Mouse (Mus musculus): ENCODE data around the gene Mylk. TPM values are rescaled to one million over a fixed set of nuclear protein-coding genes. Genes with fewer than 3 reads are reported as not detected.
A peak's percentile ranks its signal among the peaks of the same experiment; 100 is the strongest.

Gene Mylk
- polyA plus RNA-seq, 1 experiment from 2014 or later, result 18.1 TPM

- no peaks in the 10 kb centered on the region for H3K36me3 ChIP-seq (ENCODE audit: control insufficient read depth, insufficient read depth, low read length)
- DNase-seq (ENCODE audit: low spot score) (no peak), ATAC-seq (ENCODE audit: low read depth) (no peak)
- H3K9ac ChIP-seq (ENCODE audit: low read depth, low read length), result no peak overlapping the region
- no peak overlapping the region for H3K4me3 ChIP-seq (ENCODE audit: low read depth, low read length)
- H3K4me2 ChIP-seq (ENCODE audit: low read depth, low read length), result no peak overlapping the region
- H3K27ac ChIP-seq (replicated peaks; ENCODE audit: low read depth, low read length), result no peak overlapping the region
- H3K4me1 ChIP-seq (ENCODE audit: control insufficient read depth, insufficient read depth, low read length), result peaks cover 17% of the 10 kb centered on the region
- H3K27me3 ChIP-seq (replicated peaks; ENCODE audit: control insufficient read depth, insufficient read depth, low read length), result no peaks in the 10 kb centered on the region
- H3K9me3 ChIP-seq (ENCODE audit: control insufficient read depth, low read length), result no peaks in the 10 kb centered on the region
- WGBS, result 72% methylated on average over 7 of the region's 7 CpGs
Measured at GRCm38 (mm10) chr16:34898057-34898789, 153.2 kb downstream of the Mylk start.

DNA sequence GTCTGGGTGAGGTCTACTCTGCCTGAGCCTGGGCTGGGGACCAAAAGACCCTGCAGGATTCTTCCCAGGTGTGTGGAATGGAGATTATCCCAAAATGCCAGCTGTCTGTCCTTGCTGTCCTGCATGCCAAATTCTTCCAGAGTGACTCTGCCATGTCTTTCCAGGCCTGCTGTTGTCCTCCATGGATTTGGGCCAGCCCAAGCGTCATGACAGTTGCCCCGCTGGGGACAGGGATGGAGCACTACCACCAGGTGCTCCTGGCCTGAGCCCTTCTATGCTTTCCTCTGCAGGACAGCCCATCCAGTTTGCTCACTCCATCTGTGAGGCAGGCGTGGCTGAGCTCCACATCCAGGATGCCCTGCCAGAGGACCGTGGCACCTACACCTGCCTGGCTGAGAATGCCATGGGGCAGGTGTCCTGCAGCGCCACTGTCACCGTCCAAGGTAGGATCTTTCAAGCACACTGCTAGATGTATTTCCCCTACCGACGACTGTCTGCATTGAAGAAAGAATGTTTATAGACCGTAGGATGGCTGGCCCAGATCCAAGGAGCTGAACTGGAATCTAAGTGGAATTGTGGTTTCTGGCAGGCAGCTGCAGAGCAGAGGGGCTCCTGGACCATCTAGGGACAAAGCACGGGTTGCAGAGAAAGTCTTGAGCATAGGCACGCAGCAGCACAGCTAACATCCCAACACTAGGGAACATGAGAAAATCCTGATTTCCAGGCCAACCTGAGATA, 154.2 kb downstream of the Mylk start:
- H3K36me3 ChIP-seq (ENCODE audit: control insufficient read depth, insufficient read depth, low read length), result no peaks in the 10 kb centered on the region
- no peak overlapping the region for H3K27ac ChIP-seq (replicated peaks; ENCODE audit: low read depth, low read length)
- 46% methylated on average over 11 of the region's 11 CpGs for WGBS
- H3K9me3 ChIP-seq (ENCODE audit: control insufficient read depth, low read length), result no peaks in the 10 kb centered on the region
- H3K4me3 ChIP-seq (ENCODE audit: low read depth, low read length), result no peak overlapping the region
- ATAC-seq (ENCODE audit: low read depth) (peak; percentile 42; the same call in 1 of the 2 replicates), DNase-seq (ENCODE audit: low spot score) (peak; percentile 94)
- no peak overlapping the region for H3K9ac ChIP-seq (ENCODE audit: low read depth, low read length)
- peaks cover 17% of the 10 kb centered on the region for H3K4me1 ChIP-seq (ENCODE audit: control insufficient read depth, insufficient read depth, low read length)
- no peak overlapping the region for H3K4me2 ChIP-seq (ENCODE audit: low read depth, low read length)
- H3K27me3 ChIP-seq (replicated peaks; ENCODE audit: control insufficient read depth, insufficient read depth, low read length), result no peaks in the 10 kb centered on the region

GRCm38 (mm10) chr16:34899997-34900396, 155.0 kb downstream of the Mylk start:
- Histone ChIP-seq H3K4me1 (ENCODE audit: control insufficient read depth, insufficient read depth, low read length) (peaks cover 20% of the 10 kb centered on the region), H3K4me2 (ENCODE audit: low read depth, low read length) (no peak overlapping the region), H3K4me3 (ENCODE audit: low read depth, low read length) (no peak overlapping the region), H3K36me3 (ENCODE audit: control insufficient read depth, insufficient read depth, low read length) (no peaks in the 10 kb centered on the region), H3K27ac (replicated peaks; ENCODE audit: low read depth, low read length) (no peak overlapping the region), H3K27me3 (replicated peaks; ENCODE audit: control insufficient read depth, insufficient read depth, low read length) (no peaks in the 10 kb centered on the region), H3K9me3 (ENCODE audit: control insufficient read depth, low read length) (no peaks in the 10 kb centered on the region), H3K9ac (ENCODE audit: low read depth, low read length) (no peak overlapping the region)
- 50% methylated on average over 4 of the region's 5 CpGs for WGBS
- DNase-seq (ENCODE audit: low spot score) (no peak), ATAC-seq (ENCODE audit: low read depth) (no peak)

- 93% methylated on average over 5 of the region's 5 CpGs for WGBS
- Histone ChIP-seq H3K27ac (replicated peaks; ENCODE audit: low read depth, low read length) (no peak overlapping the region), H3K27me3 (replicated peaks; ENCODE audit: control insufficient read depth, insufficient read depth, low read length) (no peaks in the 10 kb centered on the region), H3K9me3 (ENCODE audit: control insufficient read depth, low read length) (no peaks in the 10 kb centered on the region), H3K9ac (ENCODE audit: low read depth, low read length) (no peak overlapping the region), H3K36me3 (ENCODE audit: control insufficient read depth, insufficient read depth, low read length) (no peaks in the 10 kb centered on the region), H3K4me2 (ENCODE audit: low read depth, low read length) (no peak overlapping the region), H3K4me1 (ENCODE audit: control insufficient read depth, insufficient read depth, low read length) (peaks cover 24% of the 10 kb centered on the region), H3K4me3 (ENCODE audit: low read depth, low read length) (no peak overlapping the region)
- ATAC-seq (ENCODE audit: low read depth), result no peak
- DNase-seq (ENCODE audit: low spot score), result no peak
Measured at GRCm38 (mm10) chr16:34900471-34900870, 155.5 kb downstream of the Mylk start.

- no peak overlapping the region for H3K4me3 ChIP-seq (ENCODE audit: low read depth, low read length)
- ATAC-seq (ENCODE audit: low read depth) (no peak), DNase-seq (ENCODE audit: low spot score) (no peak)
- H3K27ac ChIP-seq (replicated peaks; ENCODE audit: low read depth, low read length), result no peak overlapping the region
- no peak overlapping the region for H3K9ac ChIP-seq (ENCODE audit: low read depth, low read length)
- H3K9me3 ChIP-seq (ENCODE audit: control insufficient read depth, low read length), result no peaks in the 10 kb centered on the region
- H3K4me1 ChIP-seq (ENCODE audit: control insufficient read depth, insufficient read depth, low read length), result peaks cover 24% of the 10 kb centered on the region
- H3K27me3 ChIP-seq (replicated peaks; ENCODE audit: control insufficient read depth, insufficient read depth, low read length), result no peaks in the 10 kb centered on the region
- H3K4me2 ChIP-seq (ENCODE audit: low read depth, low read length), result no peak overlapping the region
- 35% methylated on average over 2 of the region's 2 CpGs for WGBS
- no peaks in the 10 kb centered on the region for H3K36me3 ChIP-seq (ENCODE audit: control insufficient read depth, insufficient read depth, low read length)
Measured at GRCm38 (mm10) chr16:34901031-34901430, 156.0 kb downstream of the Mylk start.

DNA sequence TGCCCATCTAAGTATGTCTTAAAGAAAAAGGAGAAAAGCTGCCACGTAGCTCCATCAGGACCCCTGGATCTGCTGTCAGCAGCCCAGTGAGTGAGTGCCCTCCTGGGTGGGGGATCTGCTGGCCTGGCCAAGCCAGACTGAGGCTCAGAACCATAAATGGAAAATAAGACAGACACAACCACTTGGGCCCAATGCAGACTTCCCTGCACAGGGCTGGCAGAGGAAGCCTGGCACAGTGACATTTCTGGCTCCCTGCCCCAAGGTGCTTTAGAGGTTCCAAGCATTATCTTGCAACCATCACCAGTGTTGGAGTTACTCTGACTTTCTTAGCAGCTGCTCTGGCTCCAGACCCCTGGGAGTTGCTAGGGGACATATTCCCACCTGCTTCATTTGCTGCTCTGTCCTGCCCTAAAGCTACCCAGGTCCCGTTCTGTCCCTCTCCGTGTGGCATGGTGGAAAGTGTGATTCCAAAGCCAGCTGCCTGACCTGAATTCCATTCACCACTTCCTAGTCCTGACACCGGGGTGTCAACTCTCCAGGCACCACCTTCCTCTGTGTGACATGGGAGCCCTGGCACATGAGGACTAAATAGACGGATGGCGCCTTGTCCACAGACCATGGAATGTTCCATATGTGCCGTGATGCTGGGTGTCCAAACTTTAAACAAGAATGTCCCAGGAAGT, 156.7 kb downstream of the Mylk start:
- no peaks in the 10 kb centered on the region for H3K36me3 ChIP-seq (ENCODE audit: control insufficient read depth, insufficient read depth, low read length)
- 73% methylated on average over 7 of the region's 7 CpGs for WGBS
- H3K27me3 ChIP-seq (replicated peaks; ENCODE audit: control insufficient read depth, insufficient read depth, low read length), result no peaks in the 10 kb centered on the region
- H3K4me2 ChIP-seq (ENCODE audit: low read depth, low read length), result no peak overlapping the region
- H3K4me1 ChIP-seq (ENCODE audit: control insufficient read depth, insufficient read depth, low read length), result peaks cover 24% of the 10 kb centered on the region
- H3K9me3 ChIP-seq (ENCODE audit: control insufficient read depth, low read length), result no peaks in the 10 kb centered on the region
- H3K9ac ChIP-seq (ENCODE audit: low read depth, low read length), result no peak overlapping the region
- no peak overlapping the region for H3K27ac ChIP-seq (replicated peaks; ENCODE audit: low read depth, low read length)
- DNase-seq (ENCODE audit: low spot score) (no peak), ATAC-seq (ENCODE audit: low read depth) (no peak)
- H3K4me3 ChIP-seq (ENCODE audit: low read depth, low read length), result no peak overlapping the region

GRCm38 (mm10) chr16:34902294-34902680, 157.3 kb downstream of the Mylk start:
- Histone ChIP-seq H3K27me3 (replicated peaks; ENCODE audit: control insufficient read depth, insufficient read depth, low read length) (no peaks in the 10 kb centered on the region), H3K4me1 (ENCODE audit: control insufficient read depth, insufficient read depth, low read length) (peaks cover 24% of the 10 kb centered on the region), H3K4me3 (ENCODE audit: low read depth, low read length) (no peak overlapping the region), H3K9ac (ENCODE audit: low read depth, low read length) (no peak overlapping the region), H3K4me2 (ENCODE audit: low read depth, low read length) (no peak overlapping the region), H3K9me3 (ENCODE audit: control insufficient read depth, low read length) (no peaks in the 10 kb centered on the region), H3K27ac (replicated peaks; ENCODE audit: low read depth, low read length) (no peak overlapping the region), H3K36me3 (ENCODE audit: control insufficient read depth, insufficient read depth, low read length) (no peaks in the 10 kb centered on the region)
- WGBS, result 12% methylated on average over 9 of the region's 9 CpGs
- DNase-seq (ENCODE audit: low spot score) (peak; percentile 89), ATAC-seq (ENCODE audit: low read depth) (peak; percentile 23; the same call in 1 of the 2 replicates)

GRCm38 (mm10) chr16:34902761-34903160, 157.8 kb downstream of the Mylk start:
- H3K4me2 ChIP-seq (ENCODE audit: low read depth, low read length), result no peak overlapping the region
- H3K9me3 ChIP-seq (ENCODE audit: control insufficient read depth, low read length), result no peaks in the 10 kb centered on the region
- no peak overlapping the region for H3K27ac ChIP-seq (replicated peaks; ENCODE audit: low read depth, low read length)
- no peaks in the 10 kb centered on the region for H3K36me3 ChIP-seq (ENCODE audit: control insufficient read depth, insufficient read depth, low read length)
- H3K9ac ChIP-seq (ENCODE audit: low read depth, low read length), result no peak overlapping the region
- H3K27me3 ChIP-seq (replicated peaks; ENCODE audit: control insufficient read depth, insufficient read depth, low read length), result no peaks in the 10 kb centered on the region
- no peak overlapping the region for H3K4me3 ChIP-seq (ENCODE audit: low read depth, low read length)
- ATAC-seq (ENCODE audit: low read depth) (no peak), DNase-seq (ENCODE audit: low spot score) (no peak)
- WGBS, result 88% methylated on average over 8 of the region's 8 CpGs
- H3K4me1 ChIP-seq (ENCODE audit: control insufficient read depth, insufficient read depth, low read length), result peaks cover 24% of the 10 kb centered on the region

Measured in embryonic facial prominence, embryonic 14.5 days (tissue).